Mouse (Mus musculus) limb, embryonic 11.5 days (tissue): ENCODE measurements at regions not wholly inside any gene's neighbourhood (a gene's known extent, or its start where the extent isn't known, plus 50 kb on each side); places are given as distances from the start of the nearest gene placed in this dataset.

Experiments used
- ATAC-seq: fragments of 200-750 bp; cut with Nextera tagmentation; 2 replicates; pipeline ENCODE4 v1.8.0; 2017; ENCODE audit warnings: low read depth; ENCODE audit not compliant: insufficient number of reproducible peaks, low FRiP score, low TSS enrichment
- DNase-seq: peaks from one replicate; pipeline ENCODE4 v3.0.0-alpha.2; 2015; ENCODE audit warnings: low spot score
- H3K27ac ChIP-seq: fragments of 300-500 bp; sonication (generic); replicated peaks from 2 replicates; pipeline ENCODE4 v1.5.1; 2014; ENCODE audit warnings: low read depth, mild to moderate bottlenecking, low read length
- H3K27me3 ChIP-seq: fragments of 300-500 bp; sonication (generic); 2 replicates; pipeline ENCODE4 v1.6.1; 2014; ENCODE audit warnings: mild to moderate bottlenecking, low read length, mixed read lengths; ENCODE audit not compliant: control insufficient read depth, insufficient read depth
- H3K36me3 ChIP-seq: fragments of 300-500 bp; sonication (generic); 2 replicates; pipeline ENCODE4 v1.6.1; 2014; ENCODE audit warnings: mild to moderate bottlenecking, low read length, moderate library complexity, mixed read lengths; ENCODE audit not compliant: control insufficient read depth, insufficient read depth
- H3K4me1 ChIP-seq: fragments of 300-500 bp; sonication (generic); 2 replicates; pipeline ENCODE4 v1.6.1; 2014; ENCODE audit warnings: low read length, mixed read lengths; ENCODE audit not compliant: control insufficient read depth, insufficient read depth
- H3K4me2 ChIP-seq: fragments of 300-500 bp; sonication (generic); 2 replicates; pipeline ENCODE4 v1.6.1; 2014; ENCODE audit warnings: low read depth, mild to moderate bottlenecking, moderate library complexity; ENCODE audit not compliant: severe bottlenecking
- H3K4me3 ChIP-seq: fragments of 300-500 bp; sonication (generic); 2 replicates; pipeline ENCODE4 v1.5.1; 2014; ENCODE audit warnings: low read depth, low read length
- H3K9ac ChIP-seq: fragments of 300-500 bp; sonication (generic); 2 replicates; pipeline ENCODE4 v1.6.1; 2014; ENCODE audit warnings: mild to moderate bottlenecking, low read length
- H3K9me3 ChIP-seq: fragments of 300-500 bp; sonication (generic); 2 replicates; pipeline ENCODE4 v1.6.1; 2016; ENCODE audit warnings: low read length; ENCODE audit not compliant: control insufficient read depth
- WGBS: fragments of 180-500 bp; shearing (Covaris S2); extraction: QIAGEN DNeasy Blood & Tissue Kit; methylation state at CpG from one replicate; pipeline ENCODE4 v1.1.7; 2014; 5-methylcytosine and 5-hydroxymethylcytosine counted together

DNA sequence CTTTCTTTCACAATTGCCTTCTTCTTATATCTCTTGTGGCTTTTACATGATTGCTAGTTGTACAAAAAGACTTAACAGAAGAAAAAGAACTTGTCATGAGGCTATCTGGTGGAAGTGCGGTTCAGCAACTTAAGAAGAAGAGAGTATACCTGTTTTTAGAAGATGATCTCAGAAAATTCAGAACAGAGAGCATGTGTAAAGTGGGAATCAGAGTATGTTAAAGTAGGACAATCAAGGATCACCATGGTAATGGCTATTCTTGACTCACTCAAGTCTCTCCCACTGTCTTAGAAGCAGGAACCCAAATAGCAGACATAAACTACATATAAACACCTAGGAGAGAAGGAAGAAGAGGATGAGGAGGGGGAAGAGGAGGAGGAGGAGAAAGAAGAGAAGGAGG lies 857.9 kb upstream of the Nr2f1 start:
- Histone ChIP-seq H3K27ac (no peak overlapping the region), H3K36me3 (no peaks in the 10 kb centered on the region), H3K4me3 (no peak overlapping the region), H3K27me3 (no peaks in the 10 kb centered on the region), H3K9me3 (no peaks in the 10 kb centered on the region), H3K4me1 (no peaks in the 10 kb centered on the region), H3K4me2 (no peak overlapping the region), H3K9ac (no peak overlapping the region)
- WGBS, result 95% methylated on average over 1 of the region's 1 CpGs
- ATAC-seq (no peak), DNase-seq (no peak)

DNA sequence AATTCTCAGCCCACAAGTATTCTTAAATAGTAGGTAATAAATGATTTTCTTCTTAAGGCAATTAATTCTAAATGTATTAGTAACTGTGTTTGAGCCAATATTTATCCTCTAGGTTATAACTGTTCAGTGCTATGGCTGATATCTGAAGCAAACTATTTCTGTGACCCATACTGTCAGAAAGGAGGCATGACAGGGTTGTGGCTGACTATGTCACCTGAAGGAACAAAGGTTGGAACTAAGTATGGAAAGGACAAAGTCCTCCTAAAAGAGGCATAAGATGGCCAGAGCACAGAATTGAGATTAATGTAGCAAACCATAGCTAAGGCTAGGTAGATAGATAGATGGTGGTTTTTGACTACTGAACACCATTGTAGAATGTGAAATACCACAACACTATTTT lies 854.9 kb upstream of the Nr2f1 start:
- no peak overlapping the region for H3K4me2 ChIP-seq
- DNase-seq, result no peak
- H3K4me1 ChIP-seq, result no peaks in the 10 kb centered on the region
- H3K36me3 ChIP-seq, result no peaks in the 10 kb centered on the region
- H3K27ac ChIP-seq, result no peak overlapping the region
- H3K9me3 ChIP-seq, result no peaks in the 10 kb centered on the region
- ATAC-seq, result no peak
- no peak overlapping the region for H3K9ac ChIP-seq
- H3K4me3 ChIP-seq, result no peak overlapping the region
- no peaks in the 10 kb centered on the region for H3K27me3 ChIP-seq

DNA sequence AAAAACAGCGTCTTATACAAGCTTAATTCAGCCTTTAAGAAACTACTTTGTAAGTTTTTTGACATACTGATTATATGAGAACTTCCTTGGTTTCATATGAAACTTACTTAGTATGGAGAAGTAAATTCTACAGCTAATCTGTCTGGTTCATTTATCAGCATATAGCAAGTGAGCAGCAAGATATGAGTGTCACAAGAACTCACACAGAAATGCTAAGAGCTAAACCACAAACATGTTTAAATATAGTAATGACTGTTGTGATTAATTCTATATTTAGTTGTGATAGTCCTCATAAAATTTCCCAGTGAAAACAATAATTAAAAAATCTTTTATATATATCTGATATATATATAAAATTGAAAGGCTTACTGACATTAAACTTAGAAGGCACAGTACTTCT lies 853.9 kb upstream of the Nr2f1 start:
- H3K9me3 ChIP-seq, result no peaks in the 10 kb centered on the region
- H3K4me1 ChIP-seq, result no peaks in the 10 kb centered on the region
- no peak for DNase-seq
- no peak overlapping the region for H3K27ac ChIP-seq
- no peak overlapping the region for H3K4me3 ChIP-seq
- no peak for ATAC-seq
- H3K4me2 ChIP-seq, result no peak overlapping the region
- H3K9ac ChIP-seq, result no peak overlapping the region
- H3K36me3 ChIP-seq, result no peaks in the 10 kb centered on the region
- WGBS, result 88% methylated on average over 1 of the region's 1 CpGs
- no peaks in the 10 kb centered on the region for H3K27me3 ChIP-seq

DNA sequence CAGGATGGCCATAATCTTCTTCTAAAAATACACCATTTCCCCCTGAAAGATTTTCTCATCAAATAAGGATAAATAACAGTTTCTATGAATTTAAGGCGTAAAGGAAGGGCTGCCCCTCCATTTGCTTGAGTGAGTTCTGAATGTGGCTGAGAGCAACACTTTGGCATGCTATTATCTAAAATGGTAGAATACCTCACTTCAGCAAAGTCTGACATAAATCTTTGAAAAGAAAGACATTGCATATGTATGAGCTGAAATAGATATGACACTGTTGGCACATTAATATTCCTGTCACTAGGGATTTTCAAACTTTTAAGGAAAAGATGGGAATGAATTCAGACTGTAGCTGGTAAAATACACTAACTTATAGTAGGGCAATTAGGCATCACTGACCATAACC lies 847.7 kb upstream of the Nr2f1 start:
- 89% methylated on average over 1 of the region's 1 CpGs for WGBS
- no peak overlapping the region for H3K4me3 ChIP-seq
- H3K36me3 ChIP-seq, result no peaks in the 10 kb centered on the region
- no peaks in the 10 kb centered on the region for H3K9me3 ChIP-seq
- H3K4me1 ChIP-seq, result no peaks in the 10 kb centered on the region
- DNase-seq, result no peak
- no peak overlapping the region for H3K4me2 ChIP-seq
- H3K27ac ChIP-seq, result no peak overlapping the region
- no peak overlapping the region for H3K9ac ChIP-seq
- no peak for ATAC-seq
- H3K27me3 ChIP-seq, result no peaks in the 10 kb centered on the region

DNA sequence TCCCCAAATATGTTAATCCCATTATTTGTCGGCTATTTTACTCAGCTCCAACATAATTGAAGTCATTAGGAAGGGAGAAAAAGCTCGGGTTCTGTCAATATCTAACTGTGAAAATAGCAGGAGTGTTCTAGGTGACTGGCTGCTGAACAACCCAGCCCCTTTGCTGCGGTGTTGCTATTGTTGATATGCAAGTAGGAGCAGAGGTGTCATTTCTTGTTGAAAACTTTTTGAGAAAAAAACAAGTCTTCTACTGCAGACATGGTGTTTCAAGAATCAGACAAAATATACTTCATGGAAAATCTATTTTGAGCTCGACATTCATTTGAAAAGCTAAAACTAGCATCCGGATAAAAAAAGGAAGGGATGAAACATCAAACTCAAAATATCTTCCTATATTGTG lies 845.1 kb upstream of the Nr2f1 start:
- Histone ChIP-seq H3K4me3 (no peak overlapping the region), H3K36me3 (no peaks in the 10 kb centered on the region), H3K27ac (no peak overlapping the region), H3K9ac (no peak overlapping the region), H3K4me2 (no peak overlapping the region), H3K4me1 (no peaks in the 10 kb centered on the region), H3K9me3 (no peaks in the 10 kb centered on the region), H3K27me3 (no peaks in the 10 kb centered on the region)
- no peak for ATAC-seq
- 72% methylated on average over 5 of the region's 5 CpGs for WGBS
- no peak for DNase-seq

DNA sequence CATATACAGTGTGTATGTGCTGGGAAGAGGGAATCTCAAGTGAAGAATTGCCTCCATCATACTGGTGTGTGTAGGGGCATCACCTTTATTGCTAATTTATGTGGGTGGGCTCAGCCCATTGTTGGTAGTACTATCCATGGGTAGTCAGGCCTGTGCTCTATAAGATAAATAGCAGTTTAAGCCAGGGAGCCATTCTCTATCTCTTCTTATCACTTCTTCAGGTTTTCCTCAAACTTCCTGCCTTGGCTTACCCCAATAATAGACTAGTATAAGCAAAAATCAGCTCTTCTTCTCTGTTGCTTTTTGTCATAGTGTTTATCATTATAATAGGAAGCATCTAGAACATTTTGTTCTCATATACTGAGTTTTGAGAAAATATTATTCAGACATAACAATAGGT lies 838.3 kb upstream of the Nr2f1 start:
- H3K9ac ChIP-seq, result no peak overlapping the region
- ATAC-seq (no peak), DNase-seq (no peak)
- no peak overlapping the region for H3K4me3 ChIP-seq
- no peaks in the 10 kb centered on the region for H3K4me1 ChIP-seq
- H3K4me2 ChIP-seq, result no peak overlapping the region
- H3K27ac ChIP-seq, result no peak overlapping the region
- H3K36me3 ChIP-seq, result no peaks in the 10 kb centered on the region
- no peaks in the 10 kb centered on the region for H3K27me3 ChIP-seq
- no peaks in the 10 kb centered on the region for H3K9me3 ChIP-seq

DNA sequence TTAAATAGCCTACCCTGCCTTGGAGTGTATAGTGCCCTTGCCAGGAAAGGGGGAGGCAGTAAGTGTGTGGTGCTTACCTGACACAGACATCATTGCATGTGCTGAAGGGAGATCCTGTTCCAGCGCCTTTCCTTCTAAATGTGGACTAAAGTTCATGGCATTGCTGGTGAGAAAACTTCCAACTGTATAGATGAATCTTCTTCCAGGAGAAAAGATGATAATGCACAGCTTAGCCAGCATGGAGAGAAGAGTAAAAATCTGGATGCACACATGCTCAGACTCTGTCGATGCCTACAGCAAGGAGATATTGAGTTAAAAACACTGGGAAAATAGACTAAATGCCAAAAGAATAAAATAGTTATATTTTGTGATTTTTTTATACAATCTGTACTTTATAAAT lies 835.7 kb upstream of the Nr2f1 start:
- no peaks in the 10 kb centered on the region for H3K27me3 ChIP-seq
- no peak overlapping the region for H3K9ac ChIP-seq
- DNase-seq (no peak), ATAC-seq (no peak)
- no peak overlapping the region for H3K4me3 ChIP-seq
- H3K4me1 ChIP-seq, result no peaks in the 10 kb centered on the region
- H3K9me3 ChIP-seq, result no peaks in the 10 kb centered on the region
- 63% methylated on average over 2 of the region's 2 CpGs for WGBS
- no peak overlapping the region for H3K27ac ChIP-seq
- H3K36me3 ChIP-seq, result no peaks in the 10 kb centered on the region
- no peak overlapping the region for H3K4me2 ChIP-seq

DNA sequence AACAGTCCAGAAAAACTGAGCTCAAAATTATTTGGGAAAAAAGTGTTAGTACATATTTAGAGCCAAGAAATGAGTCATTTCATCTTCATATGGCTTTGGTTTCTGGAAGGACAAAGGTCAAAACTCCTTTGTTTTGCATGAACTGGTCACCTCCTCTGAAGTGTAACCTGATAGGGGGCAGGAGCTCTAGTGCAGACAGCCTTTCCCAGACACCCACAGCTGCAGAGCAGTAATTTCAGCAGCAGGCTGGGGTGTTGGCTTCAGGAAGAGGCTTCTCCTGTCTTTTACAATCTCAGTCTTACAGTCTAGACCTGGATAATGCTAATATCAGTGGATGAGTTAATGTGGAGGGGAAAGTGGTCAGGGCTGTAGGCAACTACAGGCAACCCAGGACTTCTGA lies 830.4 kb upstream of the Nr2f1 start:
- no peak overlapping the region for H3K4me2 ChIP-seq
- ATAC-seq (peak; percentile 71; the same call in 1 of the 2 replicates), DNase-seq (peak; percentile 68)
- no peaks in the 10 kb centered on the region for H3K27me3 ChIP-seq
- no peak overlapping the region for H3K9ac ChIP-seq
- no peaks in the 10 kb centered on the region for H3K9me3 ChIP-seq
- H3K4me3 ChIP-seq, result no peak overlapping the region
- 0 out of 2 replicates have a peak, but pooled peaks cover 3% of the 10 kb centered on the region for H3K4me1 ChIP-seq
- H3K27ac ChIP-seq, result no peak overlapping the region
- no peaks in the 10 kb centered on the region for H3K36me3 ChIP-seq

DNA sequence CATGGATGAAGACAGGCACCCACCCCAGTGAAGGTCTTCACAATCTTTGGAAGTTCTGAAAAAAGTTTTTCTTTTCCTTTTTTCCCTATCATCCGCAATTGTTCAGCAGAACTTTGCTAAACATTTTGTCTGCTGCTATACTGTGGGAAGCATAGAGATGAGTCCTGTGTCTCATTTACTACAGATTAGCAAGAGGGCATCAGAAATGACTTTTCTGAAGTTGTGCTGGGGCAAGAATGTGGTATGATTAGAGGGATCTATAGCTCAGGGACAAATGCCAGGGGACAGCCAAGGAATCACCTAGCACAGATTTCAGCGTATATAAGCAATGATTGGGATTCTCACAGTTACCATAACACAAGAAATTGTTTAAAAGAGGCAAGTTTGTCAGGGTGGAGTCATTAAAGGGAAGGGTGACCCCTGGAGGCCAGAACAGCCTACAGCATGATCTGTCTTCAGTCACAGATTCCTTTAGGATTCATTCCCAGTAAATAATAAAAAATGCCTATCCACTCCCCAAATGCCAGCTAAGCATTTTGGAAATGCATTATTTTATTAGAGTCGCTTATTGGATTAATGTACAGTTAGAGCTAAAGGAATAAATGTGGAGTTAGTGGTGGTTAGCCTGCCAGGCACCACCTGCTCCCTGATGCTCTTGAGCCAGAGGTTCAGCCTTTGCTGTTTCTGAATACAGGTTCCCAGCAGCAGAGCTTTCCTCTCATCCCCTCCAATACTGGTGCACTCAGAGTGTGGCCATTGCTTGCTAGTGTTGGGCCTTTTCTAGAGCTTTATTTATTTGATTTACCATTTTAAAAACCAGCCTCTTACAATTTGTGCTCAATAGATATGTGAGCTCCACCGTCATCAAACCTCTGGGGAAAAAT lies 828.6 kb upstream of the Nr2f1 start:
- DNase-seq (peak; percentile 46), ATAC-seq (no peak)
- Histone ChIP-seq H3K4me1 (0 out of 2 replicates have a peak, but pooled peaks cover 3% of the 10 kb centered on the region), H3K9ac (no peak overlapping the region), H3K36me3 (no peaks in the 10 kb centered on the region), H3K9me3 (no peaks in the 10 kb centered on the region), H3K27me3 (no peaks in the 10 kb centered on the region), H3K4me3 (no peak overlapping the region), H3K4me2 (no peak overlapping the region), H3K27ac (no peak overlapping the region)
- 49% methylated on average over 4 of the region's 4 CpGs for WGBS
